Mouse (Mus musculus) myocyte (in vitro differentiated cells): Measurements from ENCODE around the gene Btnl1.

ENCODE experiments used
- MYOD1 ChIP-seq, 3 experiments: IDR thresholded peaks; one replicate each; pipeline ENCODE4 v1.6.1; 2011; ENCODE audit warnings: control low read depth in 2 of 3, low read depth in 2 of 3, mild to moderate bottlenecking in 2 of 3, moderate library complexity in 1 of 3; ENCODE audit not compliant: insufficient read length in 2 of 3, control insufficient read depth in 1 of 3
- POLR2A ChIP-seq: IDR thresholded peaks from one replicate; pipeline ENCODE4 v1.6.1; 2011; ENCODE audit warnings: low read depth, mild to moderate bottlenecking, control low read depth, moderate library complexity; ENCODE audit not compliant: insufficient read length

DNA sequence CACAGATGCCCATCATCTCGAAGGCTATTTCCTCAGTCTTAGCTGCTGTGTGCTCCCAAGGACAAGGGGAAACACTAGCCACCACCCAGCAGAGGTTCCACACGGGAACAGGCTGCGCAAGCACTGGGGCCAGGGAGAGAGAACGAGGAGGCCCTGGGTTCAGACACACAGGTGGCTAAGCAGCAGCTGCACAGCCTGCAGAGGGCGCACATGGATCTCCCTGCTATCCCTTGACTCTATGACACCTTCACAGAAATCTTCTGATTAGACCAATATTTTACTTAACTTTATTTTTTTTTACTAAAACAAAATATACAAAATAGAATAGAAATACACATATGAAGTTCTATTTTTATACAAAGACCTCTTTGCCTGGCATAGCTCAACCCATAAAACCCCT is 20.4 kb downstream of the Btnl1 start:
- no peak for TF ChIP-seq MYOD1 (IDR thresholded peaks at IDR 0.05; ENCODE audit: control insufficient read depth in 1 of 3, insufficient read length in 2 of 3, low read depth in 2 of 3)
- no peak for TF ChIP-seq POLR2A
